Mouse (Mus musculus) lung, embryonic 14.5 days (tissue): ENCODE measurements around the gene Tmem80. TPM values are rescaled to one million over a fixed set of nuclear protein-coding genes. Genes with fewer than 3 reads are reported as not detected.
A peak's percentile ranks its signal among the peaks of the same experiment; 100 is the strongest.

Experiments
- ATAC-seq: fragments of 200-750 bp; cut with Nextera tagmentation; 2 replicates; pipeline ENCODE4 v1.8.0; 2017; ENCODE audit warnings: mild to moderate bottlenecking, moderate TSS enrichment, moderate library complexity; ENCODE audit not compliant: insufficient read depth
- DNase-seq: peaks from one replicate; pipeline ENCODE4 v3.0.0-alpha.2; 2015
- H3K27ac ChIP-seq: fragments of 300-500 bp; sonication (generic); 2 replicates; pipeline ENCODE4 v1.5.1; 2014; ENCODE audit warnings: low read depth, mild to moderate bottlenecking, moderate library complexity
- H3K27me3 ChIP-seq: fragments of 300-500 bp; sonication (generic); 2 replicates; pipeline ENCODE4 v1.6.1; 2014; ENCODE audit warnings: low read length, control low read depth; ENCODE audit not compliant: insufficient read depth
- H3K36me3 ChIP-seq: fragments of 300-500 bp; sonication (generic); 2 replicates; pipeline ENCODE4 v1.6.1; 2014; ENCODE audit warnings: control low read depth; ENCODE audit not compliant: insufficient read depth
- H3K4me1 ChIP-seq: fragments of 300-500 bp; sonication (generic); 2 replicates; pipeline ENCODE4 v1.6.1; 2014; ENCODE audit warnings: antibody characterized with exemption, control low read depth; ENCODE audit not compliant: insufficient read depth
- H3K4me2 ChIP-seq: fragments of 300-500 bp; sonication (generic); 2 replicates; pipeline ENCODE4 v1.6.1; 2014; ENCODE audit warnings: mild to moderate bottlenecking
- H3K4me3 ChIP-seq: fragments of 300-500 bp; sonication (generic); 2 replicates; pipeline ENCODE4 v1.5.1; 2014; ENCODE audit warnings: low read depth, low read length
- H3K9ac ChIP-seq: fragments of 300-500 bp; sonication (generic); 2 replicates; pipeline ENCODE4 v1.6.1; 2014
- H3K9me3 ChIP-seq: fragments of 300-500 bp; sonication (generic); 2 replicates; pipeline ENCODE4 v1.6.1; 2016; ENCODE audit warnings: low read depth, low read length, control low read depth
- CTCF ChIP-seq: IDR thresholded peaks from 2 replicates; pipeline ENCODE4 v1.5.1; 2016; ENCODE audit warnings: antibody characterized with exemption, low read depth
- WGBS: fragments of 180-500 bp; shearing (Covaris S2); extraction: QIAGEN DNeasy Blood & Tissue Kit; methylation state at CpG from one replicate; pipeline ENCODE4 v1.1.7; 2014; 5-methylcytosine and 5-hydroxymethylcytosine counted together
- polyA plus RNA-seq: library from polyadenylated mRNA; unstranded; fragments of >200 nt; fragmentation: Nextera tagmentation; extraction: Ambion mirVana; gene quantifications from 2 replicates; pipeline ENCODE4 v1.2.1, GENCODE M21; 2014

The Tmem80 gene
- polyA plus RNA-seq, 1 experiment from 2014 or later = 28.8 TPM

DNA sequence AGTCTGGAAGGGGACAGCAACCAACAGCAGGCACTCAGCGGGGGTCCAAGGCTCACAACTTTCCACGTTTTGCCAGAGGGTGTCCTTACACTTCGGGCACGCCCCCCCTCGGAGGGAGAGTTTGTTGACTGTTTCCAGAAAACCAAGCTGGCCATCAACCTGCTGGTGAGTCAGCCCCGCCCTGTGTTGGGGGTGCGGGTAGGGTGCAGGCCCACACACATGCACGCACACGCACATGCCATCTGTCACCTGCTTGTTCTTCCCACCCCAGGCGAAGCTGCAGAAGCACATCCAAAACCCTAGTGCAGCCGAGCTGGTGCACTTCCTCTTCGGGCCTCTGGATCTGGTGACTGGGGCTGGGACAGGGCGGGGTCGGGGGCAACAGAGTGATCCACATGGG is 29.4 kb downstream of the Tmem80 start:
- no peak for DNase-seq
- Histone ChIP-seq H3K27ac (no peak overlapping the region), H3K4me3 (no peak overlapping the region), H3K9me3 (no peaks in the 10 kb centered on the region), H3K4me1 (no peaks in the 10 kb centered on the region), H3K36me3 (no peaks in the 10 kb centered on the region), H3K9ac (no peak overlapping the region), H3K27me3 (no peaks in the 10 kb centered on the region), H3K4me2 (no peak overlapping the region)
- TF ChIP-seq CTCF = no peak
- WGBS = 71% methylated on average over 14 of the region's 14 CpGs
- ATAC-seq = no peak

DNA sequence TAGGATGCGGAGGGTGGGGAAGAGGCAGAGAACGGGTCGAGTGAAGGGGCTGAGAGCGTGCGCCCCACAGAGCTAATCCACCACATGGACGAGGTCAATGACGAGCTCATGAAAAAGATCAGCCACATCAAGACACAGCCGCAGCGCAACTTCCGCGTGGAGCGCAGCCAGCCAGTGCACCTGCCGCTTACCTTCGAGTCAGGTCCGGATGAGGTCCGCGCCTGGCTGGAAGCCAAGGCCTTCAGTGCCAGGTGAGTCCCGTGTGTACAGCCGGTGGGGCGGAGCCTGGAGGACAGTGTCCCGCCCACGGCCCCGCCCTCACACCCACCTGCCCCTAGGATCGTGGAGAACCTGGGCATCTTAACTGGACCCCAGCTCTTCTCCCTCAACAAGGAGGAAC is 34.0 kb downstream of the Tmem80 start:
- TF ChIP-seq CTCF = no peak
- WGBS = 10% methylated on average over 24 of the region's 24 CpGs
- H3K4me1 ChIP-seq = no peaks in the 10 kb centered on the region
- DNase-seq (peak; percentile 81), ATAC-seq (peak; percentile 45; the same call in 1 of the 2 replicates)
- no peaks in the 10 kb centered on the region for H3K9me3 ChIP-seq
- H3K27ac ChIP-seq = peak overlapping the region; percentile 20; the same call in 1 of the 2 replicates
- H3K9ac ChIP-seq = no peak overlapping the region
- peak overlapping the region; percentile 23; the same call in 1 of the 2 replicates for H3K4me2 ChIP-seq
- H3K4me3 ChIP-seq = no peak overlapping the region
- no peaks in the 10 kb centered on the region for H3K27me3 ChIP-seq
- H3K36me3 ChIP-seq = no peaks in the 10 kb centered on the region

DNA sequence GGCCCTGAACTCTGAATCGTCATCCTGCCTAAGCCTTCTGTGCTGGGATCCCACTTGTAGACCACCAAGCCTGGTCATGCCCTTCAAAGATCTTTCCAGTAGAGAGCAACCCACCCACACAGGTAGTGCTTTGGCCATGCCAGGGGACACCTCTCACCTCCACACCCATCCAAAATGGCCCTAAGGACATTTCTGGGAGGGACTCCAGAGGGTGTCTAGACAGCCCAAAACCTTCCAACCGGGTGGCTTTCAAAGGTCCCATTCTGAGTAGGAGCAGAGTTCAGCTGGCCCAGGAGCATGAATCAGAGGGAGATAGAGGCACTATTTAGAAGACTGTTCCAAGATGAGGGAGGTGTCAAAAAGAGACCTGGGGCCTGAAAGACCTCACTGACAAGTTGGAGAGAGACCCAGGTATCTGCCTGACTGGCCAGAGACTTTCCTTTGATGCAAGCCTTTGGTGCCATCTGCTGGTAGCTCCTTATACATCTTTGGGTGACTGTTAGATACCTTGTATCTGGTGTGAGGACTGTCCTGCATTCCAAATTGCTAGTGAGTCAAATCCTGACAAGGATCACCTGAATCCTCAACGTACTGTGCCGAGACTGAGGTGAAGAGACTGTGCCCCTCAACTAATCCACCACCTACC is 35.7 kb downstream of the Tmem80 start:
- H3K4me1 ChIP-seq = no peaks in the 10 kb centered on the region
- H3K9me3 ChIP-seq = no peaks in the 10 kb centered on the region
- no peaks in the 10 kb centered on the region for H3K36me3 ChIP-seq
- H3K4me2 ChIP-seq = no peak overlapping the region
- no peaks in the 10 kb centered on the region for H3K27me3 ChIP-seq
- H3K4me3 ChIP-seq = no peak overlapping the region
- WGBS = 60% methylated on average over 4 of the region's 4 CpGs
- H3K9ac ChIP-seq = no peak overlapping the region
- no peak overlapping the region for H3K27ac ChIP-seq
- ATAC-seq (peak; percentile 60; the same call in 1 of the 2 replicates), DNase-seq (peak; percentile 89)
- TF ChIP-seq CTCF = peak; percentile 81

DNA sequence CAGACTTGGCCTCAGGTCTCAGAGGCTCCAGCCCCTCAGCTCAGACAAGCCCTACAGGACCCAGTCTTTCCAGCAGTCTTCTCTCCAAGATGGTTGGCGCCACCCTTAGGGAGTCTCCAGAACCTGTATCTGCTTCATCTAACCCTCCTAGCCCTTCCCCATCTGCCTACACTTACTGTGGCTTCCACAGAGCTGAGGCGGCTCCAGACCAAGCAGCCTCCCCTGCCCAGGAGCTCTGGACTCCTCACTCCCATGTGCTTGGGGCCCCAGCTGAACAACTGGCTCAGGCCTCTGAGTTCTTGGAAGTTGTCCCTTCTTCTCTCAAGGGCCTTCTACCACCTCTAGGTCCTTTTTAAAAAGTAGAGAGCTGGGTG is 36.2 kb downstream of the Tmem80 start:
- 57% methylated on average over 2 of the region's 2 CpGs for WGBS
- H3K9ac ChIP-seq = 0 out of 2 replicates have a peak overlapping the region, but pooled peaks have one; percentile 4
- H3K4me2 ChIP-seq = no peak overlapping the region
- TF ChIP-seq CTCF = no peak
- no peaks in the 10 kb centered on the region for H3K36me3 ChIP-seq
- H3K4me3 ChIP-seq = no peak overlapping the region
- H3K9me3 ChIP-seq = no peaks in the 10 kb centered on the region
- H3K27ac ChIP-seq = no peak overlapping the region
- H3K4me1 ChIP-seq = no peaks in the 10 kb centered on the region
- no peak for ATAC-seq
- no peak for DNase-seq
- no peaks in the 10 kb centered on the region for H3K27me3 ChIP-seq

DNA sequence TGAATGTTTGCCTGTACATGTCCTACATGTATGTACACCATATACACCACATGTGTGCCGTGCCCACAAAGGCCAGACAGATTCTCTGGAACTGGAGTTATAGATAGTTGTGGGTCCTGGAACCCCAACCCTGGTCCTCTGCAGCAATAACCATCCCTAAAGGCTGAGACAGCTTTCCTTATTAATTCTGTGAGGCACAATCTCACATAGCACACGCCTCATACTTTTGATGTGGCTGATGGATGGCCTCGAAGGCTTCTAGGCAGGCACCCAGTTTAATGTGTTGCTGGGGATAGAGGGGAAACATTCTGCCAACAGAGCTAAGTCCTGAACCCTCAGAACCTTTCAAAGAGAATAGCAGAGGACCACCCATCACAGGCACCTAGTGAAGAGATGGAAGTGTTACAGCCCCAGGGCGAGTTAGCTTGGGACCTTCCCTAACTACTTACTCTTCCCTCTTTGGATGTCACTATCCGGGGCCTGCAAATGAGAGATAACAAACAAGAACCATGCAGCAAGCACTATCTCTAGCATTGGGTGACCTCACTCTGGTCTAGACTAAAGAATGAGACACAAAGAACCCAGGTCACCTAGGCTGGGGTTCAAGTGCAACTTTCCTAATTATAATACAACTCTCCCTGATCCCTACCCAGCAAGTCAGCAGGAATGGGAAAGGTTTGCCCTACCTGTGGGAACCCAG is 37.0 kb downstream of the Tmem80 start:
- DNase-seq = no peak
- no peak for TF ChIP-seq CTCF

DNA sequence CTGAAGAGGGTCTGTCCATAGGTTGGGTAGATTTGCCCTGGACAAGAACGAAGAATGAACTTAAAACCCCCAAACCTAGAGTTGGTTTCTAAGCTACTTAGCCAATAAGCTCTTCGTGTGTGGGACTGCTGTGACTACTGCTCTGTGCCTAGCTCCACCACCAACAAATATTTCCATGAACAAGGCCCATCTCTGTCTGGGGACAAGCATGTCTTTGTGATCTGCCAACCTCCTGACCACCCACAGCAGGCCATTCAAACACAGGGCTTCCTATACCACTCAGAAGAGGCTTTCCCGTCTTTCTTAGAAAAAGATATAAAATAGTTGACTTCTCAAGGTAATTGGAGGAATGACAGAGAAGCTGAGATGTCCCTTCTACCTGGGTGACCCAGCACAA is 37.5 kb downstream of the Tmem80 start:
- ATAC-seq = no peak
- Histone ChIP-seq H3K4me1 (no peaks in the 10 kb centered on the region), H3K4me2 (peak overlapping the region; percentile 10; the same call in 1 of the 2 replicates), H3K9ac (peak overlapping the region; percentile 2; the same call in 1 of the 2 replicates), H3K27me3 (no peaks in the 10 kb centered on the region), H3K4me3 (no peak overlapping the region), H3K27ac (no peak overlapping the region), H3K36me3 (no peaks in the 10 kb centered on the region), H3K9me3 (no peaks in the 10 kb centered on the region)
- DNase-seq = no peak
- no peak for TF ChIP-seq CTCF
- 63% methylated on average over 3 of the region's 3 CpGs for WGBS

More for the DNA sequence above, 37.0 kb downstream of the Tmem80 start:
- no peaks in the 10 kb centered on the region for H3K9me3 ChIP-seq
- WGBS = 79% methylated on average over 5 of the region's 5 CpGs
- H3K4me1 ChIP-seq = no peaks in the 10 kb centered on the region
- no peak for ATAC-seq
- no peak overlapping the region for H3K4me3 ChIP-seq
- H3K9ac ChIP-seq = peak overlapping the region; percentile 2; the same call in 1 of the 2 replicates
- no peaks in the 10 kb centered on the region for H3K36me3 ChIP-seq
- peak overlapping the region; percentile 10; the same call in 1 of the 2 replicates for H3K4me2 ChIP-seq
- no peak overlapping the region for H3K27ac ChIP-seq
- H3K27me3 ChIP-seq = no peaks in the 10 kb centered on the region

DNA sequence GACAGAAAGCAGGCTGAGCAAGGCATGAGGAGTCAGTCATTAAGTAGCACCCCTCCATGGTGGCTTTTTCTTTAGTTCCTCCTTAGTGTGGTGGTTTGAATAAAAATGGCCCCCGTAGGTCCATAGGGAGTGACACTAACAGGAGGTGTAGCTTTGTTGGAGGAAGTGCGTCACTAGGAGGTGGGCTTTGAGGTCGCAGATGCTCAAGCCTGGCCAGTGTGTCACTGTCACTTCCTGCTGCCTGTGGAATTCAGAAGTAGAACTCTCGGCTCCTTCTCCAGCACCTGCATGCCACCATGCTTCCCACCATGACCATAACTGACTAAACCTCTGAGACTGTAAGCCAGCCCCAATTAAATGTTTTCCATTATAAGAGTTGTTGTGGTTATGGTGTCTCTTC is 39.8 kb downstream of the Tmem80 start:
- no peaks in the 10 kb centered on the region for H3K36me3 ChIP-seq
- H3K27ac ChIP-seq = no peak overlapping the region
- DNase-seq (no peak), ATAC-seq (no peak)
- WGBS = 69% methylated on average over 4 of the region's 4 CpGs
- TF ChIP-seq CTCF = no peak
- no peak overlapping the region for H3K4me3 ChIP-seq
- no peak overlapping the region for H3K9ac ChIP-seq
- no peak overlapping the region for H3K4me2 ChIP-seq
- no peaks in the 10 kb centered on the region for H3K4me1 ChIP-seq
- no peaks in the 10 kb centered on the region for H3K27me3 ChIP-seq
- H3K9me3 ChIP-seq = no peaks in the 10 kb centered on the region
